Mouse (Mus musculus) urinary bladder, postnatal 4 days (tissue): ENCODE results near the gene Brd3.
"Not testable (repeated sequence)": the region's sequence is repeated elsewhere in the genome, so short reads cannot be mapped to it uniquely, and the experiment has no call there.

Source experiments
- DNase-seq, 2 experiments: peaks; one replicate each; pipeline ENCODE4 v3.0.0; 2021 to 2022; ENCODE audit warnings: low spot score in 2 of 2

Gene Brd3

DNA sequence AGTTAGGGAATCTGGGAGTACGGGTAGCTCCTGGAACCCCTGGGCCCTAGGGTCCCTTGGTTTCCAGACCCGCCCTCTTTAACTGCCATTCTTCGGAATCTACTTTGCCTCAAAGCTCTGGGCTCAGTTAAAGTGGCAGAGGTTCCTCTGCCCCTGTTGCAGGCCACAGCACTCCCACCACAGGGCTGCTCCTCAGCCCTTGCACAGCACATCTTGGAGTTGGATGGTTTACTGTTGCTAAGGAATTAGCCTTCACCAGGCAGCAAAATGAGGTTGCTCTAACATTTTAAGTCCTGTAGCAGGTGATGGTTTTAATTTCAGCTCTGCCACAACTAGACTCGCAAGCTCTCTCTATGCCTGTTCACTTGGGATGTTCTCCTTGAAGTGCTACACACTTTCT is at the start of gene Brd3:
TSS of gene Brd3 (minus strand) at position 101 of the 400 bp plus-strand sequence.
- DNase-seq, result no peak

- DNase-seq, result no peak
Observed at GRCm38 (mm10) chr2:27556921-27557320, 49.5 kb upstream of the Brd3 start.

DNA sequence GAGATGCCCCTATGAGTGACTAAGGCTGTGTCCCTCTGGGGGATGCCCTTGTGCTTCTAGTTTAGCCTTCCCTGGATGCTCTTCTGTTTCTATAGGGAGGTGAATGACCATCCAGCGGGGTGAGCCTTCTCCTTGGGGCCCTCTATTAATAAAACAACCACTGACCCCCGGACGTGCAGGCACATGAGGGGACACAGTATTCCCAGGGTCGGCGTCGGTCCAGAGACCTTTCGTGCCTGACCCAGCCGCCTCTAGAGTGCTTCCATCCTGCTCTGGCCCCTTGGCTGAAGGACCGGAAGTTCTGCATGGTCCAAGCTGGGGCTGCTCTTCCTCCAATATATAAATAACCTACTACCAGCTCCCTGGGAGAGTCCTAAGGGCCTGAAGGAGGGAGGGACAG is 46.8 kb upstream of the Brd3 start:
- peak in 1 of 2 experiments; percentile 44 for DNase-seq

DNA sequence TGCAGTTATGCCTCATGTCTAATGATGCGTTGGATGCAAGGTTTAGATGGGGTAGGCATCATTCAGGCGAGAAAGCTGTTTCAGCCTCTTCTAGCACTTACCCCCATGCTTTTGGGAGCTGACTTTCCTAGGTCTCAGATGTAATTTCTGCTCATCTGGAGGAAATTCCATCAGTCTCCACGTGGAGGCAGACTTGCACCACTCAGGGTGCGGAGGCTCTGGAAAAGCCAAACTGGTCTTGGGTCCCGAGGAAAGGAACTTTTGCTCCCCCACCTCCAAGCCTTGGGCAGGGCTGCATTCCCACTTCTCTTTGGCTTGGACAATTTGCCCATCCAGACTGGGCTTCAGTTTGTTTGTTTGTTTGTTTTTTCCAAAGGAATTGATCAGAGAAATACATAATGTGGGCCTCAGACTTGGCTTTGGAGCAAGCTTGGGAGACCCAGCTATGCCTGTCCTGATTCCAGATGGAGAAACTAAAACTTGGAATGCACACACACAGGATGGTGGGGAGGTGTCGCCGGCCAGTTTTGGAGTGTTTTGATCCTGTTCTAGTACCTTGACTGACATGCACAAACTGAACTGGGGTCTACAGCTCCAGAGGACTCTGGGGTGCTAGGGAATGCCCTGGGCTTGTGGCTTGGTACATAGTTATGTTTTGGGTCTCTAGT is 45.3 kb upstream of the Brd3 start:
- DNase-seq, result peak; percentile 66 to 76

DNA sequence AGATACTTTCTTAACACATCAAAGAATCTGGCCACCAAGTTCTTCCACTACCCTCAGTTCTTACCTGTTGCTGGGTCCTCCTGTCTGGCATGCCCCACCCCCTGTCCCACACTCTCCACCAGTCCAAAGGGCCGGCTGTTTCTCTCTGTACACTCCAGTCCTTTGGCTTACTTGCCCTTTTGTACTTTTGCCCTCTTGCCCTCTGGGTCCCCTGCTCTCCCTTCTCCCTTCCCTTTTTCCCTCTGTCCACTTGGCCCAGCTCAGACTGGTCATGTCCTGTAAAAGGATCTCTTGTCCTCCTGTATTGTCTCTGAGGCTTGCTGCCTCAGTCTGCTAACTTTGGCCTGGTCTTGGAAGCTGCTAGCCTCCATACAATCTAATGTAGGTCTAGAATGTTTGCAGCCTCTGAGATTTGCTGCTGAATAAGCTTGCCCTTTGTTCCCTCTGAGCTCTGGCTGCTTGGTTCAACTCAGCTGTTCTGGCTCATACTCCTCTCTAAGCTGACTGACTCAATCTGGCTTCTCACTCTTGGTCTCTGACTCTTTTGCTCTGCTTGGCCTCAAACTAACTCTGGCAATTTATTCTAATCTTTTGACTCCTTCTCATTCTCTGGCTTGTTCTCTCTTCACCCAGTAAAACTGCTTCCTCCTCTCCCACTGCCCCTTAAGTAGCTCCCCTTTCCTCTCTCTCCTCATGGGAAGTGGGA is 41.4 kb upstream of the Brd3 start:
- DNase-seq, result no peak

DNA sequence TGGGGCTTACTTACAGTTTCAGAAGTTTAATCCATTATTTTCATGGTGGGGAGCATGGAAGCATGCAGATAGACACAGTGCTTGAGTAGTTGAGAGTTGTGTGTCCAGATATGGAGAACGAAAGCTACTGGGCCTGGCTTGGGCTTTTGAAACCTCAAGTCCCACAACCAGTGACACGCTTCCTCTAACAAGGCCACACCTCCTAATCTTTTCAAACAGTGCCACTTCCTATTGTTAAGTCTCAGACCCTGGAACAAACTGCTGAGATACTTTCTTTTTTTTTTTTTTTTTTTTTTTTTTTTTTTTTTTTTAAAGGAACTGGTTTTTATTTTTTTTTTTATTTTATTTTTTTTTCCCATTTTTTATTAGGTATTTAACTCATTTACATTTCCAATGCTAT is 40.5 kb upstream of the Brd3 start:
- no peak for DNase-seq

DNA sequence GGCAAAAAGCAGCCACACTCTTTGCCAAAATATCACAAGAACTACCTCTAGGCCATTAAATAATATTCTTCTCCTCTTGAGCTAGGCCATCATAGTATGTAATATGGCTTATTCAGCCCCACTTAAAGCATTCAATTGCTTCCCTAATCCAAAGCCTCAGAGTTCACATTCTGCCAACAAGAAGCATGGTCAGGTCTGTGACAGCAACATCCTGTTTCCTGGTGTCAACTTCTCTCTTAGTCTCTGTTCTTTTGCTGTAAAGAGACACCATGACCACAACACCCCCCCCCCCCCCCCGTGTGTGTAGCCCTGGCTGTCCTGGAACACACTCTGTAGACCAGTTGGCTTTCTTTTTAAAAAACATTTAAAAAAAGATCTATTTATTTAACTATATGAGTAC is 39.9 kb upstream of the Brd3 start:
- no peak for DNase-seq

DNA sequence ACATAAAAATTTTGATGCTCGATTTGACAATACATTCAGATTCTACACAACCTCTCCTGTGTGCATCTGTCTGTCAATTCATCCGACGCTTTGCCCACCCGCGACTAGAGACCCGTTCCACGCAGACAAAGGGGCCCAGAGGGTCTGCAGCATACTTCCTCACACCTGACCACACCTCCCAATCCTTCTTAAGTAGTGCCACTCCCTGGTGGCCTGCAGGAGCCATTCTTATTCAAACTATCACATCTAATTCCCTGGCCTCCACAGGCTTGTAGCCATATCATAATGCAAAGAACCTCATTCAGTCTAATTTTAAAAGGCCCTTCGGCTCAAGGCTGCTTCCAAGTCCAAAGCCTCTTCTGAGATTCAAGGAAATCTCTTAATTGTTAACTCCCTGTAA is 38.6 kb upstream of the Brd3 start:
- DNase-seq, result not testable (repeated sequence)

DNA sequence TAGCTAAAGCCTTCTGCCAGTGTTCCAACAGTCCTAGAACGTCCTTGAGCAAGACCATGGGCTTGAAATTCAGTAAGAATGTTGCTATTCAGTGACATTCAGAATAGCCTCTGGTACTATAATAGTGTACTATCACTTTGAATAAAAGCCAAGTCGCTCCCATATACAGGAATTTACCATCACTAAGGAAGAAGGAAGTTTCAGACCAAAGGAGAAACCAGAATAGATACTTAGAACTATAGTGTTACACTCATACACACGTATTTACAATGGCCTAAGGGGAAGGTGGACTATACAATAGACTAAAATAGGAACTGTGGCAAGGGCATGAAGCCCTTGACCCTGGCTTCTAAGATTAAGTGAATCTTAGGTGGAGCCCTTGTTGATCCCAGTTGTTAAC is 38.1 kb upstream of the Brd3 start:
- DNase-seq, result not testable (repeated sequence)

DNA sequence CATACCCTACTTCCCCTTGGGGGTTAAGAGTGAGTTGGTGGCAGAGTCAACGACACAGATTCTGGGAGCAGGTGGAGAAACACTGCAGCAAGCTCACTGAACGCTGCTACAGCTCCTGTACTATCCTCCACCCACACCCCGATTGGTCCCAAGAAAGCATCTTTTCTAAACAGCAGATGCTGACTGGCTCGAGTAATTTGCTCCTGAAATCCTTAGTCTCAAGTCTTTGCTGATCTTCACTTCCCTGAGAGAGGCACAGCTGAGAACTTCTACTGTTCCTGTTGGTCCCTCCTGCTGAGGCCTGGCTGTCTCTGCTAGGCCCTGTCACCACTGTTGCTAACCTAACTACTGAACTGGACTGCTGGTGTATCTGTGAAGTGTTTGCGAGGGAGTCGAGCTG is 37.2 kb upstream of the Brd3 start:
- DNase-seq, result no peak

- no peak for DNase-seq
Observed at GRCm38 (mm10) chr2:27541225-27541624, 33.8 kb upstream of the Brd3 start.

DNA sequence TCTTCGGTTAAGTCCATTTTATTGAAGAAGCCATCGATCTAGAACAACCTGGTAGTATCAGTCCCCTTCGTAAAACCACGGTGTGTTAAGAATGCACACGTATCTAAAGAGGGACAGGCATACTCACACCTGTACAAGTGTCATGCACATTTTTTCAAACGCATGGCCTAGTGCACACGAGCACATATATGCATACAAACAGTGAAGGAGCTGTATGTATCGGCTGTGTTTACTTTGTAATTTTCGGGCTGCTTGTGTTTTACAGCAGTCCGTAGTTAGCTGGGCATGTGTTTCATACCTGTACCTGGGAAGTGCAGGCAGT is 33.0 kb upstream of the Brd3 start:
- DNase-seq, result no peak

DNA sequence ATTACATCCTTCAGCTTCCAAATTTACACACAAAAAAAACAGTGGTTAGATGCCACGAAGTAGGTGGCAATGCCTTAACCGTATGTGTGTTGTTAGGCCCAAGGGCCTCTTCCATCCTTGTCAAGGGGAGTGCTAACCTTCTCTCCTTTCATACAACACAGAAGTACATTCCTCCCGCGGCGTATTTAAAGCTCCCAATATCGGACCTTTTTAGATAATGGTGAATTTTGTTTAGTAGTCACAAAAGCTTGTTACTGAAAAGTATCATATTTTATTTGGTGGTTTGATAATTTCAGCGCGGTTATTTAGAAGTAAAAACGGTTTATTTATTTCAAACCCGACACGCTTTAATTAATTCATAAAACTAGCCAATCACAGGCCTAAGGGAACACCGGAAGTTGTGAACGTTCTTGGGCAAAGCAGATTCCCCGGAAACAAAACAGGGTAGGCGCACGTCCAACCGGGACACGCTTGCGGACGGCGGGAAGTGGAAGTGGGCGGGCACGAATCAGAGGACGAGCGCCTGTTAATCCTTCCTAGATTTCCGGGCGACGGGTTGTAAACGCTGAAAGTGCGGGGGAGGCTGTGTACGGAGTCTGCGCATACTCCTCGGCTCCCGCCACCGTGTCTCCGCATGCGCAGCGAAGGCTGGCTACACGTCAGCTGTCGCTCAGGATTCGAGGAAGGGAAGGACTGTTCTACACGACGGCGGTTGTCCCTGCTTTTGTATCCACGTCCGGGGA is 32.5 kb upstream of the Brd3 start:
- peak; percentile 98 to 99 for DNase-seq

DNA sequence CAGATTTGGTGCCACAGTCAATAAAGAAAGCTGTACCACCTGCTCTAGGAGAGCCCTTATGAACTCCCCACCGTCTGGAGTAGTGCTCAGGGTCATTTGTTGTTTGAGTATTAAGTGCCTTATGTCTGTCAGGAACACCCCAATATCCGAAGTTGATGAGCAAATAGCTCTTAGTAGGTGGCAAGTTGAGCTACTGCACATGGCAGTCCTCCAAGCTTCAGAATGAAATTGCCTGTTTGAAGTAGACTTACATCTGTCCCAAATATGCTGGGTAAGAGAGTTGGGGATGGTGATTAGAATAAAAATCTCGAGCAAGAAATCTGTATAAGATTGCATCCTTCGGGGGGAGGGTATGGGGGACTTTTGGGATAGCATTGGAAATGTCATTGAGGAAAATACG is 31.9 kb upstream of the Brd3 start:
- DNase-seq, result no peak

- DNase-seq, result not testable (repeated sequence)
Observed at GRCm38 (mm10) chr2:27538455-27539330, 31.2 kb upstream of the Brd3 start.

GRCm38 (mm10) chr2:27518283-27518682 is 10.8 kb upstream of the Brd3 start:
- DNase-seq, result no peak

DNA sequence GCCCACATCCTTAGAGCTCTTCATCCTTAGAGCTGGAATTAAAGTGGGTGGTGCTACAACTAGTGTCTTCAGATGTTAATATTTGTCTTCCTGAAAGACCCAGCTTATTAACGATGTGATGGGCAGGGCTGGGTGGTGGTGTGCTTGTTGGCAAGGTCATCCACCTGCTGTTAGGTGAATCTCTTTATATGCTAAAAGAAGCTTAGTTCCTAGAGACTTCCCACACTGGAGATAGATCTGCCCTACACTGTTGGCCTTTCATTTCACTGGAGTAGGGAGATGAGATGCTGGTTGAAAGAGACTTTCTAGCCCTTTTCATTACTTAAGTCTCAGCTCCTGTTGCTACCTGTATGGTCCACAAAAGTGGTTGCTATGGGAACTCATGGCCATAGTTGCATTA is 8.8 kb upstream of the Brd3 start:
- no peak for DNase-seq

- DNase-seq, result no peak
Observed at GRCm38 (mm10) chr2:27515341-27516166, 8.1 kb upstream of the Brd3 start.

DNA sequence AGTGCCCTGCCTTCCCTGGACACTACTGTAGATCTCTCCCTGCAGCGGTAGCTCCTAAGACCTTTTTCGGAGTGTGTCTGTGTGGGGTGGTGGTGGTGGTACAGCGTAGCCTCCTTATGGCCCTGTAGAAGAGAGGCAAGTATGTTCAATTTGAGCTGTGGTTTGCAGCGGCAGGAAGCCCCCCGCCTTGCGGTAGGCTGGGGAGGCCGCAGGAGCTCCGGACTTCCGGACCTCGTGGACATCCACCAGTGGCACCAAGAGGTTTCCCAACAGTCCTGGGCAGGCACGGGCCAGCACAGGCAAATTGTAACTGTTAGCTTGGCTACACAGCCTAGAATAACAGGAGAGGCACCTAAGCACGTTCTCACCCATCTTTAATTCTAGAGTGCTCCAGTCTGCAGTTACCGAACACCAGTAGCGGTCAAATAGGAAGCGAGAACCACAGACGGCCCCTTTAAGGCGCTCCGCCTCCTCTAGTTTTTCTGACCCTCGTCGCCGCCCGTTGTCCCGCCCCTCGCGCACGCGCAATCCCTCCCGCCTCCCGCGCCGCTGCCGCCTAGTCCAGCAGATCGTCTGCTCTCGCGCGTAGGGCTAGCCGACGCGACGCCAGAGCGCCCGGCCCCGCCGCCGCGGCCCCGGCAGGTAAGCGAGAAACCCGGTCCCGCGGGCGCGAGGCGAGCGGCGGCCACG is 7.3 kb upstream of the Brd3 start, which contains the start of gene Wdr5:
TSS of gene Wdr5 (plus strand) at position 519 of the 690 bp plus-strand sequence.
- DNase-seq, result peak; percentile 96 to 99

GRCm38 (mm10) chr2:27513861-27514260 is 6.4 kb upstream of the Brd3 start:
- DNase-seq, result no peak
